Mouse (Mus musculus) layer of hippocampus, postnatal 14 days (tissue): ENCODE results near the gene Gbf1. TPM values are rescaled to one million over a fixed set of nuclear protein-coding genes. Genes with fewer than 3 reads are reported as not detected.
"Not testable (repeated sequence)": the region's sequence is repeated elsewhere in the genome, so short reads cannot be mapped to it uniquely, and the experiment has no call there.

Experiments used
- DNase-seq, 2 experiments: peaks; one replicate each; pipeline ENCODE4 v3.0.0; 2021 to 2022; ENCODE audit warnings: low spot score in 2 of 2, mixed read lengths in 1 of 2
- total RNA-seq, 2 experiments: library from RNA; stranded (reverse); gene quantifications; 2 replicates each; pipeline ENCODE4 v1.2.3; 2021

Gene Gbf1
- total RNA-seq, 2 experiments from 2014 or later = 83.7 to 101 TPM

- DNase-seq = not testable (repeated sequence)
Measured at GRCm38 (mm10) chr19:46217347-46217746, 65.0 kb downstream of the Gbf1 start.

GRCm38 (mm10) chr19:46220116-46220515 lies 67.8 kb downstream of the Gbf1 start:
- no peak for DNase-seq

- DNase-seq = no peak
Measured at GRCm38 (mm10) chr19:46223118-46223517, 70.8 kb downstream of the Gbf1 start.

GRCm38 (mm10) chr19:46224882-46225281 lies 72.6 kb downstream of the Gbf1 start:
- DNase-seq = no peak

- no peak for DNase-seq
Measured at GRCm38 (mm10) chr19:46225506-46225905, 73.2 kb downstream of the Gbf1 start.

- no peak for DNase-seq
Measured at GRCm38 (mm10) chr19:46226295-46226694, 74.0 kb downstream of the Gbf1 start.

- no peak for DNase-seq
Measured at GRCm38 (mm10) chr19:46227300-46227699, 75.0 kb downstream of the Gbf1 start.

- no peak for DNase-seq
Measured at GRCm38 (mm10) chr19:46234450-46234849, 82.1 kb downstream of the Gbf1 start.

- no peak for DNase-seq
Measured at GRCm38 (mm10) chr19:46236658-46237057, 84.3 kb downstream of the Gbf1 start.

GRCm38 (mm10) chr19:46240246-46240645 lies 87.9 kb downstream of the Gbf1 start:
- no peak for DNase-seq

- no peak for DNase-seq
Measured at GRCm38 (mm10) chr19:46242416-46242815, 90.1 kb downstream of the Gbf1 start.

- no peak for DNase-seq
Measured at GRCm38 (mm10) chr19:46244628-46245027, 92.3 kb downstream of the Gbf1 start.

GRCm38 (mm10) chr19:46248991-46249390 lies 96.7 kb downstream of the Gbf1 start:
- DNase-seq = no peak

GRCm38 (mm10) chr19:46254163-46254752 lies 101.9 kb downstream of the Gbf1 start:
- DNase-seq = peak; percentile 28 to 51

- no peak for DNase-seq
Measured at GRCm38 (mm10) chr19:46264762-46265161, 112.5 kb downstream of the Gbf1 start.

GRCm38 (mm10) chr19:46275307-46275706 lies 123.0 kb downstream of the Gbf1 start:
- no peak for DNase-seq

GRCm38 (mm10) chr19:46282081-46282849 lies 130.0 kb downstream of the Gbf1 start:
- no peak for DNase-seq

GRCm38 (mm10) chr19:46284686-46285085 lies 132.4 kb downstream of the Gbf1 start:
- DNase-seq = no peak

GRCm38 (mm10) chr19:46285631-46286030 lies 133.3 kb downstream of the Gbf1 start:
- no peak for DNase-seq

- DNase-seq = no peak
Measured at GRCm38 (mm10) chr19:46286047-46286446, 133.7 kb downstream of the Gbf1 start.

- no peak for DNase-seq
Measured at GRCm38 (mm10) chr19:46286926-46287325, 134.6 kb downstream of the Gbf1 start.

GRCm38 (mm10) chr19:46287566-46287965 lies 135.3 kb downstream of the Gbf1 start:
- no peak for DNase-seq
